Mouse (Mus musculus) embryonic facial prominence, embryonic 13.5 days (tissue): ENCODE measurements around the gene Dyx1c1. TPM values are rescaled to one million over a fixed set of nuclear protein-coding genes. Genes with fewer than 3 reads are reported as not detected.

Experiments used
- ATAC-seq: fragments of 200-750 bp; cut with Nextera tagmentation; 2 replicates; pipeline ENCODE4 v1.8.0; 2017; ENCODE audit warnings: low read depth; ENCODE audit not compliant: insufficient number of reproducible peaks, insufficient read depth, low FRiP score, low TSS enrichment
- H3K27ac ChIP-seq: fragments of 300-500 bp; sonication (generic); 2 replicates; pipeline ENCODE4 v1.5.1; 2015; ENCODE audit warnings: moderate library complexity, mild to moderate bottlenecking, inconsistent platforms
- H3K27me3 ChIP-seq: fragments of 300-500 bp; sonication (generic); 2 replicates; pipeline ENCODE4 v1.6.1; 2015; ENCODE audit warnings: mild to moderate bottlenecking, inconsistent platforms
- H3K36me3 ChIP-seq: fragments of 300-500 bp; sonication (generic); 2 replicates; pipeline ENCODE4 v1.6.1; 2015; ENCODE audit warnings: mild to moderate bottlenecking, inconsistent platforms
- H3K4me1 ChIP-seq: fragments of 300-500 bp; sonication (generic); 2 replicates; pipeline ENCODE4 v1.6.1; 2015; ENCODE audit warnings: inconsistent platforms
- H3K4me2 ChIP-seq: fragments of 300-500 bp; sonication (generic); 2 replicates; pipeline ENCODE4 v1.6.1; 2015; ENCODE audit warnings: moderate library complexity, mild to moderate bottlenecking, inconsistent platforms
- H3K4me3 ChIP-seq: fragments of 300-500 bp; sonication (generic); 2 replicates; pipeline ENCODE4 v1.5.1; 2015; ENCODE audit warnings: mild to moderate bottlenecking, inconsistent platforms
- H3K9ac ChIP-seq: fragments of 300-500 bp; sonication (generic); 2 replicates; pipeline ENCODE4 v1.6.1; 2015; ENCODE audit warnings: mild to moderate bottlenecking, inconsistent platforms
- H3K9me3 ChIP-seq: fragments of 300-500 bp; sonication (generic); 2 replicates; pipeline ENCODE4 v1.6.1; 2016; ENCODE audit warnings: inconsistent platforms
- WGBS: fragments of 180-500 bp; shearing (Covaris S2); methylation state at CpG from one replicate; pipeline ENCODE4 v1.1.7; 2015; ENCODE audit warnings: mixed read lengths; 5-methylcytosine and 5-hydroxymethylcytosine counted together
- polyA plus RNA-seq: library from polyadenylated mRNA; unstranded; fragments of >200 nt; fragmentation: Nextera tagmentation; extraction: Ambion mirVana; gene quantifications from 2 replicates; pipeline ENCODE4 v1.2.1, GENCODE M21; 2015

Gene Dyx1c1
- polyA plus RNA-seq, 1 experiment from 2014 or later = 1.5 TPM

- Histone ChIP-seq H3K9ac (no peak overlapping the region), H3K4me2 (no peak overlapping the region), H3K27ac (no peak overlapping the region), H3K4me1 (no peaks in the 10 kb centered on the region), H3K4me3 (no peak overlapping the region), H3K27me3 (no peaks in the 10 kb centered on the region), H3K9me3 (no peaks in the 10 kb centered on the region), H3K36me3 (peaks cover 17% of the 10 kb centered on the region)
- whole genome bisulfite sequencing = 84% methylated on average over 13 of the region's 13 CpGs
- no peak for ATAC-seq
These were observed 42.9 kb downstream of the Dyx1c1 start for GRCm38 (mm10) chr9:73001314-73002011.

GRCm38 (mm10) chr9:73002177-73002576 is 43.6 kb downstream of the Dyx1c1 start:
- Histone ChIP-seq H3K36me3 (peaks cover 17% of the 10 kb centered on the region), H3K27ac (no peak overlapping the region), H3K4me1 (no peaks in the 10 kb centered on the region), H3K4me3 (no peak overlapping the region), H3K9ac (no peak overlapping the region), H3K9me3 (no peaks in the 10 kb centered on the region), H3K4me2 (no peak overlapping the region), H3K27me3 (no peaks in the 10 kb centered on the region)
- 76% methylated on average over 3 of the region's 3 CpGs for WGBS
- ATAC-seq = no peak

GRCm38 (mm10) chr9:73004076-73004475 is 45.5 kb downstream of the Dyx1c1 start:
- H3K4me2 ChIP-seq = no peak overlapping the region
- H3K4me1 ChIP-seq = no peaks in the 10 kb centered on the region
- H3K36me3 ChIP-seq = peaks cover 17% of the 10 kb centered on the region
- no peaks in the 10 kb centered on the region for H3K27me3 ChIP-seq
- H3K4me3 ChIP-seq = no peak overlapping the region
- H3K9me3 ChIP-seq = no peaks in the 10 kb centered on the region
- WGBS = 85% methylated on average over 8 of the region's 8 CpGs
- H3K27ac ChIP-seq = no peak overlapping the region
- no peak for ATAC-seq
- no peak overlapping the region for H3K9ac ChIP-seq

GRCm38 (mm10) chr9:73005106-73005505 is 46.5 kb downstream of the Dyx1c1 start:
- 86% methylated on average over 6 of the region's 6 CpGs for WGBS
- H3K36me3 ChIP-seq = peaks cover 17% of the 10 kb centered on the region
- H3K4me2 ChIP-seq = no peak overlapping the region
- no peak overlapping the region for H3K27ac ChIP-seq
- no peak for ATAC-seq
- H3K9me3 ChIP-seq = no peaks in the 10 kb centered on the region
- H3K4me1 ChIP-seq = no peaks in the 10 kb centered on the region
- no peak overlapping the region for H3K4me3 ChIP-seq
- no peaks in the 10 kb centered on the region for H3K27me3 ChIP-seq
- no peak overlapping the region for H3K9ac ChIP-seq

- Histone ChIP-seq H3K27ac (no peak overlapping the region), H3K4me1 (no peaks in the 10 kb centered on the region), H3K4me2 (no peak overlapping the region), H3K36me3 (peaks cover 24% of the 10 kb centered on the region), H3K9me3 (no peaks in the 10 kb centered on the region), H3K27me3 (no peaks in the 10 kb centered on the region), H3K9ac (no peak overlapping the region), H3K4me3 (no peak overlapping the region)
- WGBS = 95% methylated on average over 3 of the region's 3 CpGs
- ATAC-seq = no peak
These were observed 47.6 kb downstream of the Dyx1c1 start for GRCm38 (mm10) chr9:73006175-73006574.

- H3K4me2 ChIP-seq = no peak overlapping the region
- ATAC-seq = no peak
- no peaks in the 10 kb centered on the region for H3K9me3 ChIP-seq
- no peak overlapping the region for H3K9ac ChIP-seq
- 67% methylated on average over 3 of the region's 3 CpGs for WGBS
- no peaks in the 10 kb centered on the region for H3K4me1 ChIP-seq
- no peaks in the 10 kb centered on the region for H3K27me3 ChIP-seq
- H3K27ac ChIP-seq = no peak overlapping the region
- peaks cover 34% of the 10 kb centered on the region for H3K36me3 ChIP-seq
- no peak overlapping the region for H3K4me3 ChIP-seq
These were observed 49.8 kb downstream of the Dyx1c1 start for GRCm38 (mm10) chr9:73008384-73008783.

GRCm38 (mm10) chr9:73012629-73013028 is 54.0 kb downstream of the Dyx1c1 start:
- Histone ChIP-seq H3K27ac (no peak overlapping the region), H3K4me3 (no peak overlapping the region), H3K36me3 (peaks cover 61% of the 10 kb centered on the region), H3K4me2 (no peak overlapping the region), H3K4me1 (no peaks in the 10 kb centered on the region), H3K9ac (no peak overlapping the region), H3K9me3 (no peaks in the 10 kb centered on the region), H3K27me3 (no peaks in the 10 kb centered on the region)
- 86% methylated on average over 4 of the region's 4 CpGs for WGBS
- ATAC-seq = no peak

GRCm38 (mm10) chr9:73014724-73015123 is 56.1 kb downstream of the Dyx1c1 start:
- Histone ChIP-seq H3K9ac (no peak overlapping the region), H3K4me1 (no peaks in the 10 kb centered on the region), H3K27ac (no peak overlapping the region), H3K4me3 (no peak overlapping the region), H3K4me2 (no peak overlapping the region), H3K27me3 (no peaks in the 10 kb centered on the region), H3K36me3 (peaks cover 79% of the 10 kb centered on the region), H3K9me3 (no peaks in the 10 kb centered on the region)
- 82% methylated on average over 13 of the region's 13 CpGs for WGBS
- ATAC-seq = no peak

GRCm38 (mm10) chr9:73019841-73020240 is 61.3 kb downstream of the Dyx1c1 start:
- WGBS = 91% methylated on average over 10 of the region's 10 CpGs
- Histone ChIP-seq H3K9me3 (no peaks in the 10 kb centered on the region), H3K4me3 (no peak overlapping the region), H3K27me3 (no peaks in the 10 kb centered on the region), H3K36me3 (peaks cover 68% of the 10 kb centered on the region), H3K27ac (no peak overlapping the region), H3K4me2 (no peak overlapping the region), H3K9ac (no peak overlapping the region), H3K4me1 (no peaks in the 10 kb centered on the region)
- no peak for ATAC-seq

GRCm38 (mm10) chr9:73020566-73021097 is 62.0 kb downstream of the Dyx1c1 start:
- H3K4me2 ChIP-seq = no peak overlapping the region
- H3K9ac ChIP-seq = no peak overlapping the region
- H3K4me3 ChIP-seq = no peak overlapping the region
- no peak overlapping the region for H3K27ac ChIP-seq
- no peak for ATAC-seq
- H3K36me3 ChIP-seq = peaks cover 65% of the 10 kb centered on the region
- no peaks in the 10 kb centered on the region for H3K4me1 ChIP-seq
- whole genome bisulfite sequencing = 93% methylated on average over 5 of the region's 5 CpGs
- no peaks in the 10 kb centered on the region for H3K27me3 ChIP-seq
- H3K9me3 ChIP-seq = no peaks in the 10 kb centered on the region
